Mouse (Mus musculus) liver, embryonic 15.5 days (tissue): ENCODE measurements around the gene D930048N14Rik. TPM values are rescaled to one million over a fixed set of nuclear protein-coding genes. Genes with fewer than 3 reads are reported as not detected.
"Not testable (repeated sequence)": the region's sequence is repeated elsewhere in the genome, so short reads cannot be mapped to it uniquely, and the experiment has no call there.

ENCODE experiments used
- ATAC-seq: fragments of 200-750 bp; cut with Nextera tagmentation; 2 replicates; pipeline ENCODE4 v1.8.0; 2017; ENCODE audit warnings: moderate number of reproducible peaks, mild to moderate bottlenecking, moderate library complexity; ENCODE audit not compliant: insufficient read depth
- H3K27ac ChIP-seq: fragments of 300-500 bp; sonication (generic); replicated peaks from 2 replicates; pipeline ENCODE4 v1.5.1; 2015; ENCODE audit warnings: mild to moderate bottlenecking, inconsistent platforms
- H3K27me3 ChIP-seq: fragments of 300-500 bp; sonication (generic); 2 replicates; pipeline ENCODE4 v1.6.1; 2015; ENCODE audit warnings: mild to moderate bottlenecking, inconsistent platforms
- H3K36me3 ChIP-seq: fragments of 300-500 bp; sonication (generic); replicated peaks from 2 replicates; pipeline ENCODE4 v1.6.1; 2015; ENCODE audit warnings: moderate library complexity, mild to moderate bottlenecking, inconsistent platforms
- H3K4me1 ChIP-seq: fragments of 300-500 bp; sonication (generic); replicated peaks from 2 replicates; pipeline ENCODE4 v1.6.1; 2015; ENCODE audit warnings: inconsistent platforms
- H3K4me2 ChIP-seq: fragments of 300-500 bp; sonication (generic); 2 replicates; pipeline ENCODE4 v1.6.1; 2015; ENCODE audit warnings: moderate library complexity, mild to moderate bottlenecking, inconsistent platforms
- H3K4me3 ChIP-seq: fragments of 300-500 bp; sonication (generic); replicated peaks from 2 replicates; pipeline ENCODE4 v1.5.1; 2015; ENCODE audit warnings: mild to moderate bottlenecking, inconsistent platforms
- H3K9ac ChIP-seq: fragments of 300-500 bp; sonication (generic); 2 replicates; pipeline ENCODE4 v1.6.1; 2015; ENCODE audit warnings: moderate library complexity, mild to moderate bottlenecking, inconsistent platforms
- H3K9me3 ChIP-seq: fragments of 300-500 bp; sonication (generic); replicated peaks from 2 replicates; pipeline ENCODE4 v1.6.1; 2016; ENCODE audit warnings: inconsistent platforms
- WGBS: fragments of 180-500 bp; shearing (Covaris S2); methylation state at CpG from one replicate; pipeline ENCODE4 v1.1.7; 2015; ENCODE audit warnings: mixed read lengths; ENCODE audit not compliant: insufficient replicate concordance; 5-methylcytosine and 5-hydroxymethylcytosine counted together
- polyA plus RNA-seq: library from polyadenylated mRNA; unstranded; fragments of >200 nt; fragmentation: Nextera tagmentation; extraction: Ambion mirVana; gene quantifications from 2 replicates; pipeline ENCODE4 v1.2.1, GENCODE M21; 2015

D930048N14Rik gene
- polyA plus RNA-seq, 1 experiment from 2014 or later = 0.36 TPM

GRCm38 (mm10) chr11:51632130-51632753 is 18.5 kb upstream of the D930048N14Rik start:
- Histone ChIP-seq H3K9ac (no peak overlapping the region), H3K27me3 (no peaks in the 10 kb centered on the region), H3K36me3 (peaks cover 19% of the 10 kb centered on the region), H3K4me2 (no peak overlapping the region), H3K9me3 (no peaks in the 10 kb centered on the region), H3K27ac (no peak overlapping the region), H3K4me3 (no peak overlapping the region), H3K4me1 (peaks cover 49% of the 10 kb centered on the region)
- no peak for ATAC-seq
- 56% methylated on average over 6 of the region's 6 CpGs for WGBS

- H3K27ac ChIP-seq = not testable (repeated sequence)
Observed at GRCm38 (mm10) chr11:51633200-51633599, 17.6 kb upstream of the D930048N14Rik start.

GRCm38 (mm10) chr11:51633721-51634120 is 17.0 kb upstream of the D930048N14Rik start:
- no peak for ATAC-seq
- H3K27me3 ChIP-seq = peaks cover 6% of the 10 kb centered on the region; the same call in 1 of the 2 replicates
- H3K4me2 ChIP-seq = no peak overlapping the region
- WGBS = 75% methylated on average over 3 of the region's 3 CpGs
- H3K4me1 ChIP-seq = peaks cover 58% of the 10 kb centered on the region
- no peaks in the 10 kb centered on the region for H3K9me3 ChIP-seq
- H3K27ac ChIP-seq = no peak overlapping the region
- no peak overlapping the region for H3K4me3 ChIP-seq
- peaks cover 6% of the 10 kb centered on the region; the same call in 1 of the 2 replicates for H3K36me3 ChIP-seq
- H3K9ac ChIP-seq = no peak overlapping the region

More at GRCm38 (mm10) chr11:51633200-51633599, 17.6 kb upstream of the D930048N14Rik start:
- 75% methylated on average over 7 of the region's 7 CpGs for WGBS
- H3K4me2 ChIP-seq, ATAC-seq, H3K9me3 ChIP-seq, H3K4me3 ChIP-seq, H3K27me3 ChIP-seq, H3K9ac ChIP-seq: not testable (repeated sequence)
- peaks cover 57% of the 10 kb centered on the region for H3K4me1 ChIP-seq
- H3K36me3 ChIP-seq = peaks cover 10% of the 10 kb centered on the region; the same call in 1 of the 2 replicates

GRCm38 (mm10) chr11:51635127-51635524 is 15.6 kb upstream of the D930048N14Rik start:
- H3K9ac ChIP-seq = peak overlapping the region; percentile 63
- peak overlapping the region; percentile 74 for H3K4me3 ChIP-seq
- peak overlapping the region; percentile 87 for H3K27ac ChIP-seq
- peaks cover 6% of the 10 kb centered on the region; the same call in 1 of the 2 replicates for H3K27me3 ChIP-seq
- 4% methylated on average over 6 of the region's 6 CpGs for WGBS
- peak; percentile 19; the same call in 1 of the 2 replicates for ATAC-seq
- peaks cover 55% of the 10 kb centered on the region for H3K4me1 ChIP-seq
- H3K9me3 ChIP-seq = no peaks in the 10 kb centered on the region
- H3K36me3 ChIP-seq = 0 out of 2 replicates have a peak, but pooled peaks cover 5% of the 10 kb centered on the region
- H3K4me2 ChIP-seq = peak overlapping the region; percentile 84

- Histone ChIP-seq H3K4me2 (peak within 1 kb of the TSS; percentile 84), H3K27ac (peak within 1 kb of the TSS; percentile 87), H3K4me3 (peak within 1 kb of the TSS; percentile 74), H3K4me1 (peaks cover 53% of the 10 kb centered on the region), H3K9ac (peak within 1 kb of the TSS; percentile 63), H3K36me3 (0 out of 2 replicates have a peak, but pooled peaks cover 5% of the 10 kb centered on the region), H3K27me3 (peaks cover 6% of the 10 kb centered on the region; the same call in 1 of the 2 replicates), H3K9me3 (no peaks in the 10 kb centered on the region)
- peak; percentile 82 for ATAC-seq
- WGBS = under 1% methylated on average over 61 of the region's 61 CpGs
Observed at GRCm38 (mm10) chr11:51635525-51636322, 15.0 kb upstream of the D930048N14Rik start, which contains the start of gene Rmnd5b. TSS of gene Rmnd5b (minus strand) at chr11:51635896.

GRCm38 (mm10) chr11:51636323-51636684 is 14.4 kb upstream of the D930048N14Rik start:
- Histone ChIP-seq H3K27me3 (peaks cover 6% of the 10 kb centered on the region; the same call in 1 of the 2 replicates), H3K4me2 (peak overlapping the region; percentile 84), H3K9me3 (no peaks in the 10 kb centered on the region), H3K9ac (peak overlapping the region; percentile 63), H3K36me3 (0 out of 2 replicates have a peak, but pooled peaks cover 5% of the 10 kb centered on the region), H3K4me1 (peaks cover 53% of the 10 kb centered on the region), H3K27ac (peak overlapping the region; percentile 87), H3K4me3 (peak overlapping the region; percentile 74)
- peak; percentile 45 for ATAC-seq
- WGBS = 3% methylated on average over 6 of the region's 6 CpGs

GRCm38 (mm10) chr11:51637971-51638414 is 12.8 kb upstream of the D930048N14Rik start:
- 3% methylated on average over 17 of the region's 17 CpGs for WGBS
- Histone ChIP-seq H3K27me3 (peaks cover 6% of the 10 kb centered on the region; the same call in 1 of the 2 replicates), H3K4me1 (peaks cover 40% of the 10 kb centered on the region), H3K9ac (no peak overlapping the region), H3K4me2 (peak overlapping the region; percentile 55), H3K36me3 (no peaks in the 10 kb centered on the region), H3K9me3 (no peaks in the 10 kb centered on the region), H3K27ac (peak overlapping the region; percentile 39), H3K4me3 (peak overlapping the region; percentile 26)
- no peak for ATAC-seq

GRCm38 (mm10) chr11:51638497-51638896 is 12.3 kb upstream of the D930048N14Rik start:
- Histone ChIP-seq H3K4me3 (no peak overlapping the region), H3K9ac (no peak overlapping the region), H3K27ac (peak overlapping the region; percentile 39; the same call in 1 of the 2 replicates), H3K4me2 (peak overlapping the region; percentile 55), H3K4me1 (peaks cover 43% of the 10 kb centered on the region), H3K27me3 (peaks cover 8% of the 10 kb centered on the region; the same call in 1 of the 2 replicates), H3K9me3 (no peaks in the 10 kb centered on the region), H3K36me3 (no peaks in the 10 kb centered on the region)
- WGBS = 48% methylated on average over 5 of the region's 5 CpGs
- ATAC-seq = no peak

GRCm38 (mm10) chr11:51640748-51641147 is 10.0 kb upstream of the D930048N14Rik start:
- WGBS = 66% methylated on average over 7 of the region's 7 CpGs
- Histone ChIP-seq H3K27me3 (peaks cover 22% of the 10 kb centered on the region), H3K27ac (no peak overlapping the region)

GRCm38 (mm10) chr11:51643202-51643601 is 7.6 kb upstream of the D930048N14Rik start:
- H3K4me2 ChIP-seq = no peak overlapping the region
- H3K9ac ChIP-seq = no peak overlapping the region
- peaks cover 16% of the 10 kb centered on the region for H3K4me1 ChIP-seq
- no peak overlapping the region for H3K4me3 ChIP-seq
- H3K27ac ChIP-seq = no peak overlapping the region
- ATAC-seq = no peak
- 50% methylated on average over 9 of the region's 9 CpGs for WGBS
- no peaks in the 10 kb centered on the region for H3K36me3 ChIP-seq
- no peaks in the 10 kb centered on the region for H3K9me3 ChIP-seq
- H3K27me3 ChIP-seq = peaks cover 38% of the 10 kb centered on the region

More at GRCm38 (mm10) chr11:51640748-51641147, 10.0 kb upstream of the D930048N14Rik start:
- Histone ChIP-seq H3K36me3 (no peaks in the 10 kb centered on the region), H3K4me2 (no peak overlapping the region), H3K9me3 (no peaks in the 10 kb centered on the region), H3K4me1 (peaks cover 28% of the 10 kb centered on the region), H3K9ac (no peak overlapping the region), H3K4me3 (no peak overlapping the region)
- no peak for ATAC-seq

- Histone ChIP-seq H3K4me3 (no peak overlapping the region), H3K27ac (0 out of 2 replicates have a peak overlapping the region, but pooled peaks have one; percentile 19), H3K27me3 (peaks cover 42% of the 10 kb centered on the region), H3K36me3 (no peaks in the 10 kb centered on the region), H3K9ac (no peak overlapping the region), H3K4me1 (peaks cover 18% of the 10 kb centered on the region), H3K9me3 (no peaks in the 10 kb centered on the region), H3K4me2 (peak overlapping the region; percentile 10; the same call in 1 of the 2 replicates)
- WGBS = 40% methylated on average over 15 of the region's 15 CpGs
- ATAC-seq = no peak
Observed at GRCm38 (mm10) chr11:51643761-51644160, 7.0 kb upstream of the D930048N14Rik start.
